Mouse (Mus musculus): ENCODE data around the gene Krtap19-2.

Gene Krtap19-2

DNA sequence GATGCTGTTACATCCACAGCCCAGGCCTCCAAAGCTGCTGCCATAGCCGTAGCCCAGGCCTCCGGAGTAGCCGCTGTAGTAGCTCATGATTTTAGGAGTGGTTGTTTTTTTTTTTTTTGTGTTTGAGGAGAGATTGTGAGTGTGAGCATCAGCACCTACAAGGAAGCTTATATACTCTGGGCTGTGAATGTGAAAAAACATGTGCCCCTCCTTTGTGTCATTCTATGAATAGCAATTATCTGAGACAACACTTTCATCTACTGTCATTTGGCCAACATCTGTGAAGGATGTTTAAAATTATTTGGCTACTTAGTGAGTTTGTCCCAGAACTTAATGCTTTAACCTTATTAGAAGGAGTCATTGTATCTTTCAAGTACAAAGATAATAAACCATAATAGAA lies at the start of gene Krtap19-2:
Krtap19-2 (minus strand) TSS at position 101 of the 400 bp plus-strand sequence.
- DNase-seq = no peak

DNA sequence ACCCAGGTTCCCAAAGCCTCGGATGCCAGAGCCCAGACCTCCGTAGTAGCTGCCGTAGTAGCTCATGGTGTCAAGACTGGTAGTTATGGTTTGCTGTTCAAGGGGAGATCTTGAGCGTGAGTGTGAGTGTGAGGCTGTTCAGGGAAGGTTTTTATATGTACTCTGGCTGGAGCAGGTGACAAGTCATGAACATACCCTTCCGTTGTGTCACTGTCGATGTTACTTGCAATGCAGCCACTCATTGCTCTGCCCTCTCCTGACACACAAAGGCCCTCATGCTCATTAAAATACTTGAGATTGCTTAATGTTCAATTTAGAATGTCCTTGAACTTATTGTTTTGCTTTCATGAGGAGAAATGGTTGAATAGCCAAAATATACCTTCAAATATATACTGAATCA lies 22.3 kb upstream of the Krtap19-2 start, which contains the start of gene Krtap19-5:
Krtap19-5 (minus strand) TSS at position 101 of the 400 bp plus-strand sequence.
- no peak for DNase-seq

DNA sequence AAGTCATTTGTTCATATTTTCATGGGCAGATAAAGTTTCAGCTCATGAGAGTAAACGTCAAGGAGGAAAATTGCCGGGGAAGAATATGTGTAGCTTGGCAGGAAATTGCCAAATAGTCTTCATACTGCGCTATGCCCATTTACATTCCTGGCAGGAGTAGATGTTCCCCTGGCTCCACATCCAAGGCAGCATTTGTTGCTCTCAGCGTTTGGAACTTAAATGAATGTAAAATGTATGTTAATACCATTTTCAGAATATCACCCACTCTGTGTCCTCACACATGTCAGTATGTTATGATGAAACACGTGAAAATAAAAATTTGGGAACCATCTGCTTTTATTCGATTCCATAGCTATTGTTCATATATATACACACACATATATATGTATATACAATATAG lies 12.8 kb upstream of the Krtap19-2 start:
- no peak for DNase-seq

DNA sequence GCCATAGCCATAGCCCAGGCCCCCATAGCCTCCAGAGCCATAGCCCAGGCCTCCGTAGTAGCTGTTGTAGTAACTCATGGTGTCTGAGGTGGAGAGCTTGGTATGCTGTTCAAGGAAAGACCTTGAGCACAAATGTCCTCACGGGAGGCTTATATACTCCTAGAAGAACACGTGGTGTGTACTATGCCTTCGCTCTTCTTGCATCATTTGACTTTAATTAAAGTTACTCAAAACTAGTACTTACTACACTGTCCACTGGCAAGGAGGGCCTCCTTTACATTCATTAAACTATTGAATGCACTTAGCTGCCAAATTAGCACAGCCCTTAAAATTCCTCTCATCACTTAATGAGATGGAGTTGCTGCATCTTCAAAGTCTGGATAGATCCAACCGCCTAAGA lies 10.9 kb upstream of the Krtap19-2 start, which contains the start of gene Krtap19-4:
Krtap19-4 (minus strand) TSS at position 101 of the 400 bp plus-strand sequence.
- DNase-seq = no peak

DNA sequence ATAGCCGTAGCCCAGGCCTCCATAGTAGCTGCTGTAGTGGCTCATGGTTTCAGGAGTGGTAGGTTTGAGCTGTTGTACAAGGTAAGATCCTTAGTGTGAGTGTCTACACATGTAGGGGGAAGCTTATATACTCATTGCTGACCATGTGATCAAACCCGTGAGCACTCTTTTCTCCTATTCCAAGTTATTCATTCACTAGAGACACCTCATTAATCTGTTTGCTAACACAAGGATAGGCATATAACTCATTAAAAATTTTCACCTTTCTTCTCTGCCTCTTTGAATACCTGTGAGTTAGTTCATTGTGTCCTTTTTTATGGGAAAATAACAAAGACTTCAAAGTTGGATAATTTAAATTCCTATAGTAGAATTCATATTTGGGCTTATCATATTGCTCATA lies 3.9 kb upstream of the Krtap19-2 start, which contains the start of gene Krtap19-3:
Krtap19-3 (minus strand) TSS at position 101 of the 400 bp plus-strand sequence.
- no peak for DNase-seq

DNA sequence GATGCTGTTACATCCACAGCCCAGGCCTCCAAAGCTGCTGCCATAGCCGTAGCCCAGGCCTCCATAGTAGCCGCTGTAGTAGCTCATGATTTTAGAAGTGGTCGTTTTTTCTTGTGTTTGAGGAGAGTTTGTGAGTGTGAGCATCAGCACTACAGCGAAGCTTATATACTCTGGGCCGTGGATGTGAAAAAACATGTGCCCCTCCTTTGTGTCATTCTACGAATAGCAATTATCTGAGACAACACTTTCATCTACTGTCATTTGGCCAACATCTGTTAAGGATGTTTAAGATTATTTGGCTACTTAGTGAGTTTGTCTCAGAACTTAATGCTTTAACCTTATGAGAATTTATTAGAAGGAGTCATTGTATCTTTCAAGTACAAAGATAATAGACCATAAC lies 4.8 kb downstream of the Krtap19-2 start, which contains the start of gene Krtap19-1:
Krtap19-1 (minus strand) TSS at position 101 of the 400 bp plus-strand sequence.
- no peak for DNase-seq

DNA sequence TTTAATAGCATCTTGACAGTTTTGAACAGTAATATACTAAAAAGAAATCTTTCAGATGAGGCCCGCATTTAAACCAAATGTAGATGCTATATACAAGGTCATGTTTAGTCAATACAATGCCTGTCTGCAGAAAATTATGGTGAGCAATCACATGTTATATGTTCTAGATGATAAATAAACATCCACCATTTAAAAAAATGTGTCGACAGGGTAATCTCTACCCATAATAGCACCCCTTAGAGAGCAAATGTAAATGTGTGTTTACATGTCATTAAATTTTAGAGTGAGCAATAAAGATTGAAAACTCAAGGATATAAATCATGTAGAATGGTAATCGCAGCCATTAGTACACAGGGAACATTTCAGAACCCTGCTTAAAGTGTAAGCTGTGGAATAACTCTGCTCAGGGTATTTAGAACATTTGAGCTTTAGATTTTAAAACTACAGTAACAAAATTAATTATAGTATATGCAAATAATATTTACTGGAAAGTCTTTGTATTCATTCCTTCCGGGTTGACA lies 9.1 kb downstream of the Krtap19-2 start:
- no peak for DNase-seq

DNA sequence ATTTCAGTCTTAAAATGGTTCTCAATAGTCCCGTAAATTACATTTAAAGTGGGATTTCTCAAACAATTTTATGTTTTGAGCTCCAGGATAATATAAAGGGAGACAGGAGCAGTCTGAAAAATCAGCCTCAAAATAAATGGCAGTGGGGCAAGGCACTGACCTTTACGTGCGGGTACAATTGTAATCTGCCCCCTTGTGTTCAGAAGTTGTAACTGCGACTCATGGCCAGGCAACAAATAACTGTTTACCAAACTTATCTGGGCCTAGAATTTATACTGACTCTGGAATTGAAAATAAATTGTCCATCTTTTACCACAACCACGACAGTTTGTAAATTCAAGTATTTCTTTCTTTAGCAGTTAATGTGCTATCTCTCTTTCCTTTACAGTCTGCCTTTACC lies 22.6 kb downstream of the Krtap19-2 start:
- peak; percentile 47 for DNase-seq

DNA sequence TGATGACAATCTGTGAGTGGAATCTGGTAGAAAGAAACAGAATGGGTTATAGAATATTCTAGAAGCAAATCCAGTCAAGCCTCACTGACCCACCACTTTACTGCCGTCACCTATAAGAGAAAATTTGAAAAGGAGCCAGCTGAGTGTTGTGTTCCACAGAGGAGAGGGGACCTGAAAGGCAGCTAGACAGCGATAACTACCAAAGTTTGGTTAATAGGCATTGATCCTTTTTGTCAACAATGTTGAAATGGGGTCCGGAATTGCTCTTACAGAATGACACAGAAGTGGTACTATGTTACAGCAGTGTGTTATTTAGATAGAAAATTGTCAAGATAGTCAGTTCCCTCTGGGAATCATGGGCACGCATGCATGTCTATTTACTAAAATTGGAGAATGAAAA lies 25.5 kb downstream of the Krtap19-2 start:
- no peak for DNase-seq

DNA sequence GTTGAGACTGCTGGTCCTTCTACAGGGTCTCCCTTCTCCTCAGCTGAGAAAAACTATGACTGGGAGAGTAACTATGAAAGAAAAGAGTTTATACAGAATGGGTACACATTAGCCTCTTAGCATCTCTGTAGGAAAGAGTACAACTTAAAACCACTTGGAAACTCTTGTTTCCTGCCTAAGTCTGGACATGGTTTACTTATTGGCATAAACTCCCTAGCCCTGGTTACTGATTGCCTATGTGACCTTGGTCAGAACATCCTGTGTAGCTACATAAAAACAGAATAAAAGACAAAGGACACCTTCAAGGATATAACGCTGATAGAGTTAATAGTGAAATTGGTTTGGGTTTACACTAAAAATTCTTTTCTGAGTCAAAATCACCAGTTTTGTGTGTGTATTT lies 26.7 kb downstream of the Krtap19-2 start:
- DNase-seq = no peak

DNA sequence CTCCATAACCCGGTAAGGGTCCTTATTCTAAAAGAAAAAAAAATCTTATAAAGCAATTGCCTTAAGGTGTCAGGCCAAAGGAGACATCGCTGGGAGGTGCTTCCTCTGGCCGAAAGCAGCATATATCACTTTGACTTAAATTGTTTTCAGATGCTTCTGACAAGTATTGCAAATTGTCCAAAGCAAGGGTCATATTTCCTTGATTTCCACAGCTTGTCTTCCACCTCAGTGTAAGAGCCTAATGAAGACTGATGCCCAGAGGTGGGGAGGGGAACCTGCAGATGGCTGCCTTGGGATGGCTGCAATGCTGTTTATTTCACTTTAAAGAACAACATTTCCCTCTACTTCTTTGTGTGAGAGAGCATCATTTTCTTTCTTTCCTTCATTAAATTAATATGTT lies 47.1 kb downstream of the Krtap19-2 start:
- DNase-seq = no peak

DNA sequence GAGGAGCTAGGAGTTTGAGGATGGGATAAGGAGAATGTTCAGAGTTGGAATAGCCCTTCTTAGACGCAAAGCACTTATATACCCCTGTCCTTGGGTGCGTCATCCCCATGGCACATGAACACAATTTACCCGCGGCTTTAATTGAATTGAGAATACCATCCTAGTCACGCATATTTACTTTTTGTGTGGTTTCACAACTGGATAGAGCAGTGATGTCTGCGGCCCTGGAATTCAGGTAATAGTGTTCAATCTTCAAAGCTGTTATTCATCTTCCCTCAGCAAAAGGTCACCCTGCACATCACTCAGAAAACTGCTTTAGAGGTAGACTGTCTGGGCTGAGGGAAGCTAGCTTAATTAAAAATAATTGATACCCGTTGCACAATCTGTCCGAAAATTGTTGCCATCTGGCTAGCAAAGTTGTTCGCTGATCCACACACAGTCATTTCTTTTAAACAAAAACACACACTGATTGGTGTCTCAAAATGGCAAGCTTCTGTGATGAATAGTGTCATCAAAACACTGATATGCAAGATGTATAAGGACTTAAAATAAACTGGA lies 47.9 kb downstream of the Krtap19-2 start, which contains the start of gene Krtap14:
Krtap14 (minus strand) TSS at position 51 of the 558 bp plus-strand sequence.
- DNase-seq = no peak

DNA sequence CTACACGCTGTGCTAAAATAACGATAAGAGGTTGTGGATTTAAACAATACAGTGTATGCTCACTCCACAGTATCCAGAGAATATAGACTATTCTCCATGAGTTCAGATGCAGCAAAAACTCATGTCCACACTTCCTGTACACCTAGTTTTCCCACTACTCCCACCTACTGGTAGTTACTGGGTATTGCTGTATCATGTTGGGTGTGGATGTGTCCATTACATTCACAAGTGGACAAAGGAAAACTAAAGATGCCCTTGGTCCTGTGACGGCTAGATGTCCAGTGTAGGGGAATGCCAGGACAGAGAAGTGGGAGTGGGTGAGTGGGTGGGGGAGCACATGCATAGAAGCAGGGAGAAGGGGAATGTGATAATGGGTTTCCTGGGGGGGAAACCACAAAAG lies 50.3 kb downstream of the Krtap19-2 start:
- peak; percentile 34 for DNase-seq
